Mouse (Mus musculus): ENCODE results near the gene Col2a1.
A peak's percentile ranks its signal among the peaks of the same experiment; 100 is the strongest.

Col2a1 gene

DNA sequence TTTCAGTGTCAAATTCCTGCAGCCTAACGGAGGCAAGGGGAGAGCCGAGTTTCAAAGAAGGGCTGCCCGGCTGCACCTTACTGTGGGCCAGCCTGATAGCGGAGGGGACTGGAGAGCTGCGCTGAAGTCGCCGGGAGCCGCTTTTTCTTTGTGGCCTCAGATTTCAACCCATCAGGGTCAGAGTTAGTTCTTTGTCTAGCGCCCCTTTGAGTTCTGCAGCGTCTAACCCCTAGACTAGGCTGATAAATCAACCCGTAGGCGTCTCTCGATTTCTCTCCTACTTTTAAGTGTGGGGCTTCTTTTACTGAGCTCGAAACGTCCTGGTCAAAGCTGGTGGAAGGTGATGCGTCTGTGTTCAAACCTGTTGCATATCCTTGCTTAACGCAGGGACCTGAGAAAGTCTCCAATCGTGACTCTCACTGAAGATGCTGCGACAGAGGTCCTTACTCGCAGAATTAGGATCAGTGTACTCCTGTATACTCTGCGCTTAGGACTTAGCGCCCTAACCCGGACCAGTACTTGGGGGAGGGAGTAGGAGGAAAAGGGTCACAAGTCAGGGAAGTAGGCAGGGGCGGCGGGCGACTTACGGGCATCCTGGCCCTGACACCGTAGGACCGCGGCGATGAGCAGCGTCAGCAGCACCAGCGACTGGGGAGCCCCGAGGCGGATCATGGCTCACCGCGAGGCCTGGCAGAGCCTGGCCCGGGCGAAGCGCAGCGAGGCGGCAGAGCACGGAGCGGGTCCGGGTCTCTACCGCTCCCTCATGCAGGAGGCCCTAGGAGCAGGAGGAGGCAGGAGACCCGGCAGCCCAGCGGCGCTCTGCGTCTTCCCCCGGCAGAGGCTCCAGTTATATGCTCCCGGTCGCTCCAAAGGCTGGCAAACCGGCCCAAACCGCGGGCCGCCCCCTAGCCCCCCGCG is at the start of gene Col2a1:
Gene Col2a1, minus strand, starts transcription at position 874 of the 918 bp plus-strand sequence.
- no peak for DNase-seq

DNA sequence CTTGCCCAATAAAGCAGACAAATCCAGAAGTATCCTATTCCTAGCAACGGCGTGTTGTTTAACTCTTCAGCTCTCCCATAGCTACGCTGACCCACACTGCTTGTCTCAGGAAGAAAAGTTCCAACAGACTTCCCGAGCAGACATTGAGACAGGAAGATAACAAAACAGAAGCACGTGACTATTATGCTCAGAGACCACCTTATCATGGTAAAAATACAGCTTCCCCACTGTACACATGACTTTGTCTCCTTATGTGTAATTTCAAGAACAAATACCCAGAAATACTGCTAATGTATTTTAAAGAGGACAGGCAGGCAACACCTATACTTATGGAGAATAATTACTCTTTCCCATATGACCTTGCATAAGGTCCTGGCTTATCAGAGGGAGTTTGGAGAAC is 47.2 kb upstream of the Col2a1 start:
- DNase-seq, result no peak

- DNase-seq, result no peak
Measured at GRCm38 (mm10) chr15:98048918-98049700, 44.6 kb upstream of the Col2a1 start.

GRCm38 (mm10) chr15:98044387-98044786 is 39.9 kb upstream of the Col2a1 start:
- DNase-seq, result no peak

- DNase-seq, result no peak
Measured at GRCm38 (mm10) chr15:98043967-98044366, 39.5 kb upstream of the Col2a1 start.

- DNase-seq, result no peak
Measured at GRCm38 (mm10) chr15:98042508-98042907, 38.0 kb upstream of the Col2a1 start.

DNA sequence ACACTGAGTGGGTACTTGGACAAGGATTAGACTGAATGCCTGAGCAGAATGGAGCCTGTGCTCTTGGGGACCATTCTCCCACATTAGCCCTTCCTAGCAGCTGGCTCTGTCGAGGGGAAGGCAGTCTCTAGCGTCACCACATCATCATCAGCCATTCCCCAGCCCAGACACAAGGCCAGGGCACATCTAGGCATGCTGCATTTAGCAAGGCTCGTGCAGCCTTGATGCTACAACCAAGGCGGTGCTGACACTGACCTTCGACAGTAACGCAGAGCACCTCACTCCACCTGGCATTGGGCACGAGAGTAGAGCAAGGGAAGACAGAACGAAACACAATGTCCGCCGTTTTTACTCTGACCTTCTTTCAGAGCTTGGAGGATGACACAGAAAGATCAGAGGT is 35.2 kb upstream of the Col2a1 start:
- DNase-seq, result no peak

- DNase-seq, result no peak
Measured at GRCm38 (mm10) chr15:98036578-98036977, 32.1 kb upstream of the Col2a1 start.

- no peak for DNase-seq
Measured at GRCm38 (mm10) chr15:98035076-98035755, 30.7 kb upstream of the Col2a1 start.

- no peak for DNase-seq
Measured at GRCm38 (mm10) chr15:98033233-98033748, 28.8 kb upstream of the Col2a1 start.

DNA sequence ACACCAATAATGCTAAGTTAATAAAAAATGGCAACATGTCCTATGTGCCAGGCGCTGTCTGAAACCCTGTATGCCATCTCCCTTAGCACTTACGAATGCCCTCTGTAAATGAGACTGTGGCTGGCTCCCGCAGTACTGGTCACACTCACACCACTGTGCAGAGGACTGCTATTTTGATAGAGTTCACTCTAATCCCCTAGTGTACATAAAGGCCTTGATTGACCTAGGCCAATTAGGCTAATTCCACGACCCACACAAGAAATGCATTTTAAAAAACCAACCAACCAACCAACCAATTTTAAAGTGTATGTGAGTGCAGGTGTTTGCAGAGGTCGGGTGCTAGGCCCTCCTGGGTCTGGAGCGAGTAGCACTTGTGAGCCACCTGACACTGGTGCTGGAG is 25.3 kb upstream of the Col2a1 start:
- DNase-seq, result no peak

- DNase-seq, result no peak
Measured at GRCm38 (mm10) chr15:98026967-98027904, 22.7 kb upstream of the Col2a1 start.

DNA sequence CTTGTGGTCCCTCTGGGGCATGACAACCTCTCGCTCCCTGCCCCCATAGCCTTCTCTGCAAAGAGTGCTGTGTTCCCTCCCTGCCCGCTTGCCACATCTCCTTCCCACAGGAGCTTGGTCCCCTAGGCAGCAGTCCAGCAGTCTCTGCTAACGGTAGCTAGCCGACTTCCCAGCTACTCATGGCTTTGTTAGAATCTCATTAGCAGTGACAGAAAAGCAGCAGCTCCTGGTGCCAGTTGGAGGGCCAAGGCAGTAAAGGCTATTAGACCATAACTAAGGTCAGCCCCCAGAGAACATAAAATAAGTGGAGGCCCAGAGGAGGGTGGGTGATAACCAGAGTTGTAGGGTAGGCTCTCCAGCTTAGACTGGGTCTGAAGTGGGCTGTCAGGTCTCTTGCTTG is 21.1 kb upstream of the Col2a1 start:
- DNase-seq, result peak; percentile 29

DNA sequence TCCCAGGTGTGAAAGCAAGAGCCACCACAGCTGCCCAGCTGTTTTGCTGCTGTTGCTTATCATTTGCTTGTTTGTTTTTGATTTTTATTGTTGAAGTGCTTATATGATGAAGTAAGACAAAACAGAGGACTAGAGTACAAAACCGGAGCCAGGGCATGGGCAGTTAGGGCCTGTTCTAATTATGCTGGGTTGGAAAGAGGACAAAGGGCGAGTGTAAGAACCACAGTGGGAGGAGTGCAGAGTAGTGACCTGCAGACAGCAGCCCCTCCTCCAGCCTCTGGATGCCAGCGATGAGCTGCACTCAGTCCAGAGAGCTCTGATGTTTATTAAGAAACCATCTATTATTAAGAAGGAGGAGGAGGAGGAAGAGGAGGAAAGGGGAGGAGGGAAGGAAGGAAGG is 18.6 kb upstream of the Col2a1 start:
- DNase-seq, result no peak

GRCm38 (mm10) chr15:98021886-98022285 is 17.4 kb upstream of the Col2a1 start:
- no peak for DNase-seq

DNA sequence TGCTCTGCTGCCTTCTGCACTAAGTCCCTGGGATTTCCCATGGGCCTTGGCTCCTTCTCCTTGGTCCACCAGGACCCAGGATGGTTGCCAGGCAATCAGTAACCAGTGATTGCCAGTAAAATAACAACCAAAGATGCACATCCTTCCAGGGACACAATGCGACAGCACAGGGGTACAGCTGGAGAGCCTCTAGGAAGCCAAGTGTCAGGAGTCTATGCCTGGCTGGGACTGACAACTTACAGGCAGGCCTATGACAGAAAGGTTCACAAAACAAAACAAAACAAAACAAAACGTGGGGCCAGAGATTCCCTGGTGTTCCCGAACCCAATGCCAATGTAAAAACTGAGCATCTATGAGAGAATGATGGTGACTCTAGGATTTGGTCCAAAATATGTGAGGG is 14.6 kb upstream of the Col2a1 start:
- no peak for DNase-seq

GRCm38 (mm10) chr15:98017925-98018324 is 13.4 kb upstream of the Col2a1 start:
- DNase-seq, result no peak

DNA sequence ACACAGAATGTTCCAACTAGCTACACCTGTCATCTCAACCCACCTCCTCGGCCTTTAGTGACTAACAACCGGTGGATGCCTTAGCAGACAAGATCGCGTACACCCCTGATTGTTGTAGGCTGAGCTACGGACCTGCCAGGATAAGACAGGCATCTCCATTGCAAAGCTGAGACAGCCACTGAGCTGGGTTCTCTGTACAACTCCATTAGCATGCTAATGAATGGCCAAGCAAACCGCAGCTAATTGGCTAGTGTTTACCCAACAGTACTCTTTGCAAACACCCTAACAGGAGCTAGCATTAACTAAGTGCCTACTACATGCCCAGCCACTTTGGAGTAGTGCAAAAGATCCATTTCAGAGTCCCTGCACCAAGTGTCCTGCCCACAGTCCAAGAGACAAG is 8.3 kb upstream of the Col2a1 start:
- no peak for DNase-seq

DNA sequence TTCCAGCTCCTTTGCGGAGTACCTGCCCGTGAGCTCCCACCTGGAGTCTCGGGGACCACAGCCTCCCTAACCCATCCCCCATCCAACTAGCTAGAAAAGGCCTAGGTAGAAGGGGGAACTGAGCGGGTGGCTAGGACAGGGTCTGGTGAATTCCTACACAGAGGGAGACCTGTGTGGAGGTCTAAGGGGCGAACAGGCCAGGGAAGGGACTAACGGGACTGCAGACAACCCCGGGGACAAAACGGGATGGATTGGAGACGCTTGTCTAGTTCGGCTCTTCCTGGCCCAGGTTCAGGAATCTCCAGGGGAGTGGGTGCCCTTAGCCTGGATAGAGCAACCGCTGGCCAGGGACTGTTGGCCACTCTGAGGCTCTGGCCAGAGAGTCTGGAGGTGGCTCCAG is 686 bp upstream of the Col2a1 start:
- no peak for DNase-seq

DNA sequence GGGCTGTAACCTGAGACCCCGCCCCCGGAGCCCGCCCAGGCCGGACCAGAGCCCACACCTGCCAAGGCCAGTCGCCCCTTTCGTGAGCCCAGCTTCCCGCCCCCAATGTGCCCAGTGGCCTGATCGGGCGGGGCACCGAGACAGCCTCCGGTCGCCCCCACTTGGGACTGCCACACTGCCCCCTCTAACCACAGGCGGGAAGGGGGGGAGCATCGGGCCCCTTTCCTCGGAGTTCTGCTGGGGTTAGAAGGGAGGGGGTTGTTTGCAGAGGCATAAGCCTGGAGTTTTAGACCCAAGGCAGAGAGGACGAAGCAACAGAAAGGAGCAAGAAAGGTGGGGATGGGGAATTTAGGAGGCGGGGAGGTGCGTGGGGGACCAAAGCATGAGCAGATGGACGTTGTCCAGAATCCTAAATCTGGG is 255 bp upstream of the Col2a1 start:
- DNase-seq, result no peak

GRCm38 (mm10) chr15:98002991-98003821 is 1.3 kb downstream of the Col2a1 start:
- DNase-seq, result no peak
